Mouse (Mus musculus) ES-E14 (cell line): ENCODE results near the gene Ankmy2. TPM values are rescaled to one million over a fixed set of nuclear protein-coding genes. Genes with fewer than 3 reads are reported as not detected.

ENCODE experiments used
- DNase-seq: peaks from one replicate; pipeline ENCODE4 v3.0.0-alpha.2; 2013; ENCODE audit warnings: low read depth, low spot score
- H3K27ac ChIP-seq: 2 replicates; pipeline ENCODE4 v1.5.1; 2012; ENCODE audit warnings: low read depth, mild to moderate bottlenecking, low read length, moderate library complexity, mixed read lengths; ENCODE audit not compliant: poor library complexity, insufficient read depth, severe bottlenecking
- H3K36me3 ChIP-seq: 2 replicates; pipeline ENCODE4 v1.6.1; 2012; ENCODE audit warnings: mild to moderate bottlenecking, low read length, moderate library complexity, mixed read lengths; ENCODE audit not compliant: control insufficient read depth, poor library complexity, insufficient read depth, severe bottlenecking
- H3K4me1 ChIP-seq, 2 experiments: fragments of 150-350 bp in 1 of 2; sonication (generic) in 1 of 2; 2 replicates each; pipeline ENCODE4 v1.6.1; 2012; ENCODE audit warnings: low read length in 2 of 2, mild to moderate bottlenecking in 1 of 2, mixed read lengths in 1 of 2; ENCODE audit not compliant: control insufficient read depth in 2 of 2, insufficient read depth in 2 of 2, poor library complexity in 1 of 2
- H3K4me3 ChIP-seq, 2 experiments: fragments of 150-350 bp in 1 of 2; sonication (generic) in 1 of 2; 2 replicates each; pipeline ENCODE4 v1.5.1; 2012; ENCODE audit warnings: low read length in 2 of 2, low read depth in 1 of 2, mild to moderate bottlenecking in 1 of 2, mixed read lengths in 1 of 2; ENCODE audit not compliant: insufficient read depth in 1 of 2, poor library complexity in 1 of 2, severe bottlenecking in 1 of 2
- H3K9ac ChIP-seq: 2 replicates; pipeline ENCODE4 v1.6.1; 2012; ENCODE audit warnings: low read depth, mild to moderate bottlenecking, low read length, mixed read lengths; ENCODE audit not compliant: poor library complexity, insufficient read depth, severe bottlenecking
- H3K9me3 ChIP-seq: fragments of 150-350 bp; sonication (generic); 2 replicates; pipeline ENCODE4 v1.6.1; 2012; ENCODE audit warnings: low read depth, mild to moderate bottlenecking, low read length; ENCODE audit not compliant: control insufficient read depth, insufficient read depth
- CHD2 ChIP-seq: IDR thresholded peaks from 2 replicates; pipeline ENCODE4 v1.6.1; 2014; ENCODE audit warnings: mild to moderate bottlenecking, low read depth, low read length, inconsistent platforms
- HCFC1 ChIP-seq: IDR thresholded peaks from 2 replicates; pipeline ENCODE4 v1.6.1; 2012; ENCODE audit warnings: low read length, inconsistent platforms, borderline replicate concordance; ENCODE audit not compliant: insufficient read depth
- MAFK ChIP-seq: IDR thresholded peaks from 2 replicates; pipeline ENCODE4 v1.6.1; 2014; ENCODE audit warnings: mild to moderate bottlenecking, low read depth, low read length, inconsistent platforms; ENCODE audit not compliant: insufficient read depth
- ZC3H11A ChIP-seq: IDR thresholded peaks from 2 replicates; pipeline ENCODE4 v1.6.1; 2012; ENCODE audit warnings: low read depth, mild to moderate bottlenecking, inconsistent platforms, low read length, borderline replicate concordance
- ZNF384 ChIP-seq: IDR thresholded peaks from 2 replicates; pipeline ENCODE4 v1.6.1; 2012; ENCODE audit warnings: low read depth, low read length, inconsistent platforms
- in situ Hi-C, 2 experiments: fragments of 600-800 bp; cut with MboI; formaldehyde crosslinking; loops; one replicate each; pipeline ENCODE4 v1.15.1; 2025; ENCODE audit warnings: low sequenced_read_pairs in 2 of 2, inconsistent platforms in 1 of 2; ENCODE audit not compliant: unreplicated experiment in 2 of 2
- total RNA-seq: library from RNA; depleted of rRNA; stranded (reverse); fragments of 300-350 nt; gene quantifications from 2 replicates; pipeline ENCODE4 v1.2.3, GENCODE M21; 2012

The Ankmy2 gene
- total RNA-seq, 1 experiment = 21.2 TPM

DNA sequence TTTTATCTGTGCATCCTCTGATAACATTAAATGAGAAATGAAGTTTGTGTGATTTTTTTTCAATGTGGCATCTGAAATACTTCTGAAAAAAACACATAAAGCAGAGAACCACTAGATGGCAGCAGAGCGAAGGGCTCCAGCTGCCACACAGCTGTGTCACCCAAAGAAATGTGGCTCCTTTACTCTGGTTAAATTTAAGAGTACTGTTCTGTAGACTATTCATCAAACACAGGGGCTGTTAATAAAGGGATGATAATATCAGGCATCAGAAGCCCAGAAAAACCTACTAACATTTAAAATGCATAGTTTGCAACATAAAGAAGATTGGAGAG, 58.2 kb downstream of the Ankmy2 start:
- TF ChIP-seq ZNF384 (peak; percentile 66; the same call in 1 of the 2 replicates), ZC3H11A (peak; percentile 82), CHD2 (no peak), HCFC1 (no peak), MAFK (no peak)
- H3K9ac ChIP-seq = no peak overlapping the region
- no peak overlapping the region for H3K4me3 ChIP-seq
- no peaks in the 10 kb centered on the region for H3K9me3 ChIP-seq
- no peak overlapping the region for H3K27ac ChIP-seq
- H3K4me1 ChIP-seq = 0 out of 4 replicates have a peak, but pooled peaks cover 0 to 2% of the 10 kb centered on the region in 2 experiments
- in situ Hi-C loops = loop anchor here in 1 of 2 experiments (25.0 kb wide), 1 partner anchor 447 kb away; no protein-coding TSS in a partner anchor
- peak; percentile 36 for DNase-seq
- H3K36me3 ChIP-seq = no peaks in the 10 kb centered on the region

- Histone ChIP-seq H3K4me3 (no peak overlapping the region), H3K9ac (no peak overlapping the region), H3K4me1 (0 out of 4 replicates have a peak, but pooled peaks cover 0 to 2% of the 10 kb centered on the region in 2 experiments), H3K27ac (no peak overlapping the region), H3K36me3 (no peaks in the 10 kb centered on the region), H3K9me3 (no peaks in the 10 kb centered on the region)
- TF ChIP-seq ZC3H11A = no peak
- TF ChIP-seq HCFC1 = no peak
- no peak for TF ChIP-seq MAFK
- TF ChIP-seq ZNF384 = no peak
- no peak for TF ChIP-seq CHD2
- in situ Hi-C loops = loop anchor here in 1 of 2 experiments (25.0 kb wide), 1 partner anchor 446 kb away; no protein-coding TSS in a partner anchor
- DNase-seq = no peak
Measured at GRCm38 (mm10) chr12:36216230-36216629, 59.3 kb downstream of the Ankmy2 start.

DNA sequence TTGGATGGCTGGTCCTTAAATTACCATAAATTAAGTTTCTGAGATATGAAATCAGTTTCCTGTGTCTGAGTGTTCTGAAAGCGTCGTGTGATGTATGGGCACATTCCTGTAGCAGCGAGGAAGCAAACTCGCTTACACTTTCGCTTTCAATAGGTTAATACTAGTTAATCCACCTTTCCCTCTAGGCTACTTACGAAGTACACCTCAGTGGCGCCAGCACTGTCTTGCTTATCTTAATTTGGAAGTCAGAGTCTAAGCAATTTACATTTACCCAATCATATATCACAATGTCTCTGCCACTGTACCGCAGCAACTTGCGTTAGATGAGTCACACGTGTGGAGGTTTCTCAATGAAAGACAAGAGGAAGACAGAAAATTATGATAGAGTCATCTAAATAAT, 60.0 kb downstream of the Ankmy2 start:
- no peak overlapping the region for H3K9ac ChIP-seq
- no peak for DNase-seq
- H3K9me3 ChIP-seq = no peaks in the 10 kb centered on the region
- H3K27ac ChIP-seq = no peak overlapping the region
- 0 out of 4 replicates have a peak, but pooled peaks cover 0 to 2% of the 10 kb centered on the region in 2 experiments for H3K4me1 ChIP-seq
- H3K36me3 ChIP-seq = no peaks in the 10 kb centered on the region
- no peak overlapping the region for H3K4me3 ChIP-seq
- TF ChIP-seq ZC3H11A = no peak
- TF ChIP-seq ZNF384 = no peak
- no peak for TF ChIP-seq CHD2
- TF ChIP-seq HCFC1 = no peak
- no peak for TF ChIP-seq MAFK
- in situ Hi-C loops = loop anchor here in 1 of 2 experiments (25.0 kb wide), 1 partner anchor 445 kb away; no protein-coding TSS in a partner anchor

DNA sequence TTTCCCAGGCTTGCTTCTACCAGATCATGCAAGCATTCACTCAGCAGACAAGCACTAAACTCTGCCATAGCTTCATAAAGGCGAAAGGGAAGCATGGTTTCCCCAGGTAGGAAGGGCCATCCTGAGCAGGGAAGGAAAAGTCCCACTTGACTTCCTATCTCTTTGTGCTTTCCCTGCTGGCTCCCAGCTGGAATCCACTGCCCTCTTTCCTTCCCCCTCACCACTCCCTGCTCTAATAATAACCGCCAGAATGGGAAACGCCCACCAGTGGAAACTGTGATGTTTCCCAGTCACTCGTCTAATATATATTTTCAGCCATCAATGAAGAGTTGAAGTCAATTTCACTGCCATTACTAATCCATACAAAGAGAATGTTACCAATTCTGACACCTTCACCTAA, 67.5 kb downstream of the Ankmy2 start:
- H3K27ac ChIP-seq = no peak overlapping the region
- H3K4me1 ChIP-seq = no peaks in the 10 kb centered on the region
- no peak overlapping the region for H3K4me3 ChIP-seq
- no peak for DNase-seq
- no peak for TF ChIP-seq ZC3H11A
- no peak for TF ChIP-seq CHD2
- no peak for TF ChIP-seq MAFK
- no peak for TF ChIP-seq HCFC1
- no peak for TF ChIP-seq ZNF384
- no peaks in the 10 kb centered on the region for H3K36me3 ChIP-seq
- in situ Hi-C loops = loop anchor here in 1 of 2 experiments (25.0 kb wide), 1 partner anchor 438 kb away; no protein-coding TSS in a partner anchor
- no peak overlapping the region for H3K9ac ChIP-seq
- no peaks in the 10 kb centered on the region for H3K9me3 ChIP-seq

DNA sequence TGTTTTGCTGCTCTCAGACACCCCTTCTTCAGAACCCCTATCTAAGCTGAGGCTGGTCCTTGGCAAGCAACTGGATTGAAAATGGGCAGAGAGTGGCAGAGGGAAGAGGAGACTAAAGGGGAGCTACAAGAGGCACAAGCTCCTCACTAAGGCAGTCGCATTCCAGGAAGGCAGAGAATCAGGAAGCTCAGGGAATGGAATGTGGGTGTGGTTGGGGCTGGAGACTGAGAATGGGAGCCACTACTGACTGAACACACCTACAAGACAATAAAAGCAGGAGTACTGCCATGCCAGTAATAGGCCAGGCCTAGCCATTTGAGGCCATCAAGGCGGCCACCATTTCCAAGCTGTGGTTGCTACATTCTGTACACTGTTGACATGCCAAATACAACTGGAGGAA, 74.5 kb downstream of the Ankmy2 start:
- no peak for TF ChIP-seq MAFK
- TF ChIP-seq ZNF384 = no peak
- no peak for TF ChIP-seq HCFC1
- TF ChIP-seq ZC3H11A = no peak
- TF ChIP-seq CHD2 = no peak
- Histone ChIP-seq H3K27ac (no peak overlapping the region), H3K4me1 (peaks cover 0 to 2% of the 10 kb centered on the region in 2 experiments; a peak in 2 of 4 replicates), H3K9me3 (no peaks in the 10 kb centered on the region), H3K4me3 (no peak overlapping the region), H3K9ac (no peak overlapping the region), H3K36me3 (no peaks in the 10 kb centered on the region)
- DNase-seq = no peak
- in situ Hi-C loops = no loop called here
